24 mouse cellular contexts compared by ENCODE assay signal in the genomic region with DNA sequence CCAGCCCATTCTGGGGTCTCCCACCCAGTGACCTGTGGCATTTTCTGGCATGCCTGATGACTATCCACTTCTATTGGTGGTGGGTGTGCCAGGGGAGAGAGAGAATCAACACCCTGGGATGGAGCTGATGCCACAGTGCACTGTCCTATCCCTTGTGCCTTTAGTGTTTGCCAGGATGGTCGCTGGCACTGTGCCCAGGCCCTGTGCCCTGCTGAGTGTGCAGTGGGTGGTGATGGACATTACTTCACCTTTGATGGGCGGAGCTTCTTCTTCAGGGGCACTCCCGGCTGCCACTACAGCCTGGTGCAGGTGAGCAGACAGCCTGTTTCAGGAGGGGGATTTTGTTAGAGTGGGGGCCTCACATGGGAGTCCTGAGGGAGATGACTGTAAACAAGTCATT. TPM values are rescaled to one million over a fixed set of nuclear protein-coding genes. Genes with fewer than 3 reads are reported as not detected.
DNase-seq lines count a peak whose midpoint lies in the region; ATAC-seq and TF ChIP-seq lines count a peak whose summit lies in the region.
"Had no signal": no experiment of that assay in that cellular context is flagged by ENCODE, and none has a peak within 500 bp of the region (broad histone marks: within the 10 kb centered on the region; RNA-seq: fewer than 3 reads in every experiment).

No protein-coding gene starts in this region.

- no peaks in the 10 kb centered on the region for H3K9me3 ChIP-seq in hindbrain, embryonic 14.5 days (ENCODE audit: control insufficient read depth, low read length)
- no peaks in the 10 kb centered on the region for H3K9me3 ChIP-seq in hindbrain, embryonic 16.5 days (ENCODE audit: control insufficient read depth, low read length)
- H3K9me3 ChIP-seq in liver, postnatal 0 days (ENCODE audit: low read length) = no peaks in the 10 kb centered on the region
- H3K9me3 ChIP-seq in liver, embryonic 11.5 days (ENCODE audit: control insufficient read depth, low read length) = no peaks in the 10 kb centered on the region
- H3K9me3 ChIP-seq: forebrain, embryonic 10.5 days; forebrain, embryonic 13.5 days; heart, embryonic 10.5 days; heart, embryonic 13.5 days; hindbrain, embryonic 15.5 days had no signal

- no peak overlapping the region for H3K4me2 ChIP-seq in hindbrain, embryonic 14.5 days (replicated peaks)
- no peak overlapping the region for H3K4me2 ChIP-seq in hindbrain, embryonic 16.5 days (ENCODE audit: low read length)
- H3K4me2 ChIP-seq in liver, postnatal 0 days (ENCODE audit: low read depth, low read length) = no peak overlapping the region
- H3K4me2 ChIP-seq in liver, embryonic 11.5 days = no peak overlapping the region
- H3K4me2 ChIP-seq: forebrain, embryonic 13.5 days; heart, embryonic 13.5 days; hindbrain, embryonic 15.5 days had no signal

- no peaks in the 10 kb centered on the region for H3K4me1 ChIP-seq in hindbrain, embryonic 14.5 days (replicated peaks; ENCODE audit: control insufficient read depth, insufficient read depth, low read length)
- H3K4me1 ChIP-seq in hindbrain, embryonic 16.5 days (ENCODE audit: control insufficient read depth, insufficient read depth, low read depth, low read length) = no peaks in the 10 kb centered on the region
- H3K4me1 ChIP-seq in liver, postnatal 0 days (ENCODE audit: insufficient read depth) = no peaks in the 10 kb centered on the region
- no peaks in the 10 kb centered on the region for H3K4me1 ChIP-seq in liver, embryonic 11.5 days (replicated peaks; ENCODE audit: control insufficient read depth, insufficient read depth, low read length)
- H3K4me1 ChIP-seq: forebrain, embryonic 10.5 days; heart, embryonic 13.5 days; hindbrain, embryonic 15.5 days had no signal

- TF ChIP-seq EP300 in liver, postnatal 0 days (IDR thresholded peaks at IDR 0.05; ENCODE audit: low read depth) = no peak

- H3K27me3 ChIP-seq in hindbrain, embryonic 14.5 days (ENCODE audit: control insufficient read depth, insufficient read depth, low read length) = no peaks in the 10 kb centered on the region
- no peaks in the 10 kb centered on the region for H3K27me3 ChIP-seq in hindbrain, embryonic 16.5 days (replicated peaks; ENCODE audit: control insufficient read depth, insufficient read depth, low read length)
- H3K27me3 ChIP-seq in liver, postnatal 0 days (ENCODE audit: insufficient read depth, low read length) = no peaks in the 10 kb centered on the region
- no peaks in the 10 kb centered on the region for H3K27me3 ChIP-seq in liver, embryonic 11.5 days (replicated peaks; ENCODE audit: control insufficient read depth, insufficient read depth, low read length)
- H3K27me3 ChIP-seq: forebrain, embryonic 13.5 days; heart, embryonic 13.5 days; hindbrain, embryonic 15.5 days had no signal

- TF ChIP-seq CTCF in liver, postnatal 0 days (IDR thresholded peaks at IDR 0.05; ENCODE audit: low read depth) = no peak

- DNase-seq in hindbrain, embryonic 14.5 days (ENCODE audit: low spot score) = no peak
- peak; percentile 53 for DNase-seq in kidney, adult 9 months
- no peak for DNase-seq in kidney, adult 11 months
- peak; percentile 30 for DNase-seq in liver, postnatal 0 days
- no peak for DNase-seq in liver, embryonic 11.5 days (ENCODE audit: low spot score)
- peak; percentile 61 to 69 for DNase-seq in kidney, postnatal 36 days
- DNase-seq in ovary, postnatal 36 days (ENCODE audit: low spot score) = no peak
- DNase-seq: adrenal gland, postnatal 14 days; cerebellum, adult 11-12 months; cerebellum, adult 9-10 months; cerebellum, postnatal 14 days; gastrocnemius, postnatal 10 days; gastrocnemius, postnatal 36 days; heart, adult 2 months; heart, postnatal 14 days; heart, postnatal 4 days had no signal

- ATAC-seq in hindbrain, embryonic 14.5 days (ENCODE audit: low FRiP score) = 0 out of 2 replicates have a peak, but pooled peaks have one; percentile 31
- no peak for ATAC-seq in hindbrain, embryonic 16.5 days
- no peak for ATAC-seq in liver, postnatal 0 days
- no peak for ATAC-seq in liver, embryonic 11.5 days (replicated peaks; ENCODE audit: low FRiP score)
- ATAC-seq: CD4-positive, CD25-positive, alpha-beta regulatory T cell, adult 4 months; forebrain, embryonic 13.5 days; forebrain, embryonic 16.5 days had no signal

- H3K9ac ChIP-seq in hindbrain, embryonic 14.5 days = no peak overlapping the region
- H3K9ac ChIP-seq in hindbrain, embryonic 16.5 days (ENCODE audit: low read depth, low read length) = no peak overlapping the region
- H3K9ac ChIP-seq in liver, postnatal 0 days (replicated peaks) = no peak overlapping the region
- H3K9ac ChIP-seq in liver, embryonic 11.5 days (ENCODE audit: low read depth, low read length) = no peak overlapping the region
- H3K9ac ChIP-seq: forebrain, embryonic 13.5 days; heart, embryonic 13.5 days; hindbrain, embryonic 15.5 days had no signal

- 72% methylated on average over 3 of the region's 3 CpGs for WGBS in hindbrain, embryonic 14.5 days
- WGBS in hindbrain, embryonic 16.5 days = 69% methylated on average over 3 of the region's 3 CpGs
- 65% methylated on average over 3 of the region's 3 CpGs for WGBS in liver, postnatal 0 days (ENCODE audit: insufficient replicate concordance)
- 64% methylated on average over 3 of the region's 3 CpGs for WGBS in liver, embryonic 11.5 days

- H3K36me3 ChIP-seq in hindbrain, embryonic 14.5 days (replicated peaks; ENCODE audit: control insufficient read depth, insufficient read depth) = no peaks in the 10 kb centered on the region
- H3K36me3 ChIP-seq in hindbrain, embryonic 16.5 days (ENCODE audit: control insufficient read depth, insufficient read depth, low read length) = no peaks in the 10 kb centered on the region
- no peaks in the 10 kb centered on the region for H3K36me3 ChIP-seq in liver, postnatal 0 days (replicated peaks; ENCODE audit: insufficient read depth, low read length)
- no peaks in the 10 kb centered on the region for H3K36me3 ChIP-seq in liver, embryonic 11.5 days (ENCODE audit: control insufficient read depth, insufficient read depth, low read length)
- H3K36me3 ChIP-seq: forebrain, embryonic 10.5 days; heart, embryonic 10.5 days; heart, embryonic 13.5 days; hindbrain, embryonic 15.5 days had no signal

- H3K4me3 ChIP-seq in hindbrain, embryonic 14.5 days (replicated peaks; ENCODE audit: low read length) = no peak overlapping the region
- no peak overlapping the region for H3K4me3 ChIP-seq in hindbrain, embryonic 16.5 days (ENCODE audit: low read length)
- no peak overlapping the region for H3K4me3 ChIP-seq in liver, postnatal 0 days (ENCODE audit: low read depth, low read length)
- H3K4me3 ChIP-seq in liver, embryonic 11.5 days (ENCODE audit: low read depth, low read length) = no peak overlapping the region
- H3K4me3 ChIP-seq: forebrain, embryonic 10.5 days; forebrain, embryonic 13.5 days; heart, adult 2 months; heart, embryonic 10.5 days; heart, embryonic 13.5 days; hindbrain, embryonic 15.5 days had no signal

- no peak overlapping the region for H3K27ac ChIP-seq in hindbrain, embryonic 14.5 days
- H3K27ac ChIP-seq in hindbrain, embryonic 16.5 days (ENCODE audit: low read depth, low read length) = no peak overlapping the region
- H3K27ac ChIP-seq in liver, postnatal 0 days (ENCODE audit: low read depth) = no peak overlapping the region
- H3K27ac ChIP-seq in liver, embryonic 11.5 days (ENCODE audit: low read depth, low read length) = no peak overlapping the region
- H3K27ac ChIP-seq: forebrain, embryonic 10.5 days; forebrain, embryonic 13.5 days; heart, adult 2 months; heart, embryonic 10.5 days; heart, embryonic 13.5 days; hindbrain, embryonic 15.5 days had no signal

RNA-seq across cellular contexts. Expression of a gene that starts 4.7 kb away (rescaled TPM):
- polyA plus RNA-seq in hindbrain, embryonic 14.5 days (2014; fragmentation: Nextera tagmentation; extraction: Ambion mirVana) = 0.20 and 0.35 TPM in 2 replicates
- 0.22 and 0.29 TPM in 2 replicates for polyA plus RNA-seq in hindbrain, embryonic 16.5 days (2015; fragmentation: Nextera tagmentation; extraction: Ambion mirVana)
- 0.01 and 0.06 TPM in 2 replicates for polyA plus RNA-seq in liver, postnatal 0 days (2015; fragmentation: Nextera tagmentation; extraction: Ambion mirVana)
- polyA plus RNA-seq in liver, embryonic 11.5 days (2014; fragmentation: Nextera tagmentation; extraction: Ambion mirVana) = 0.05 and 0.16 TPM in 2 replicates

RNA-seq across cellular contexts. Expression of a gene that starts 7.1 kb away (rescaled TPM):
- 25.8 and 32.4 TPM in 2 replicates for polyA plus RNA-seq in hindbrain, embryonic 14.5 days (2014; fragmentation: Nextera tagmentation; extraction: Ambion mirVana)
- polyA plus RNA-seq in hindbrain, embryonic 16.5 days (2015; fragmentation: Nextera tagmentation; extraction: Ambion mirVana) = 26.3 and 27.8 TPM in 2 replicates
- 4.9 TPM in 2 replicates for polyA plus RNA-seq in liver, postnatal 0 days (2015; fragmentation: Nextera tagmentation; extraction: Ambion mirVana)
- 5.3 and 6.9 TPM in 2 replicates for polyA plus RNA-seq in liver, embryonic 11.5 days (2014; fragmentation: Nextera tagmentation; extraction: Ambion mirVana)

RNA-seq across cellular contexts. Expression of a gene that starts 57.4 kb away (rescaled TPM):
- polyA plus RNA-seq in hindbrain, embryonic 14.5 days (2014; fragmentation: Nextera tagmentation; extraction: Ambion mirVana) = 24.8 and 24.9 TPM in 2 replicates
- polyA plus RNA-seq in hindbrain, embryonic 16.5 days (2015; fragmentation: Nextera tagmentation; extraction: Ambion mirVana) = 26.2 and 27.6 TPM in 2 replicates
- 1.9 and 2.2 TPM in 2 replicates for polyA plus RNA-seq in liver, postnatal 0 days (2015; fragmentation: Nextera tagmentation; extraction: Ambion mirVana)
- 7.8 and 10.1 TPM in 2 replicates for polyA plus RNA-seq in liver, embryonic 11.5 days (2014; fragmentation: Nextera tagmentation; extraction: Ambion mirVana)

Comparison
In these comparisons a context has a peak if more than half of its experiments do, and no peak if none do; other contexts are left out.
1. DNase-seq: peak in kidney, adult 9 months (single experiment), liver, postnatal 0 days (single experiment) and kidney, postnatal 36 days (2 of 2); none in hindbrain, embryonic 14.5 days (single experiment), kidney, adult 11 months (single experiment), liver, embryonic 11.5 days (single experiment) and ovary, postnatal 36 days (single experiment).